Mouse (Mus musculus): ENCODE data around the gene Chrm3. TPM values are rescaled to one million over a fixed set of nuclear protein-coding genes. Genes with fewer than 3 reads are reported as not detected.
"Not testable (repeated sequence)": the region's sequence is repeated elsewhere in the genome, so short reads cannot be mapped to it uniquely, and the experiment has no call there.

The Chrm3 gene
- total RNA-seq, 2 experiments from 2014 or later, result not detected

DNA sequence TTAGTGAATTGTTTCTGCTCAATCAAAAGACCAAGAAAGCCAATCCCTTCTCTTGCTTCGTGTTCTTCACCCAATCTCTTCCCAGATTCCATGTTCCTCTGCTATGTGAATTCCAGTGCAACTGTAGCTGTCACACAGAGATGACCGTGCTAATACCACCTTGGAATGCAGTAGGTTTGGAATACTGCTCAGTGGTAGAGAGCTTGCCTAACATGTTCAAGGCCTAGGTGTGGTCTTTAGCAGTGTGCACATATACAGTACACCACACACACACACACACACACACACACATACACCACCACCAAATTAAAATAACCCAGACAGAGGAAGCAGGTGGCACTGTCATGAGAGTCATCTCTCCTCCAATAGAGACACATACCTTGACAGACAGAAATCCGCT, 513.1 kb downstream of the Chrm3 start:
- no peak for ATAC-seq (replicated peaks; ENCODE audit: low FRiP score, low TSS enrichment, poor library complexity, severe bottlenecking)

DNA sequence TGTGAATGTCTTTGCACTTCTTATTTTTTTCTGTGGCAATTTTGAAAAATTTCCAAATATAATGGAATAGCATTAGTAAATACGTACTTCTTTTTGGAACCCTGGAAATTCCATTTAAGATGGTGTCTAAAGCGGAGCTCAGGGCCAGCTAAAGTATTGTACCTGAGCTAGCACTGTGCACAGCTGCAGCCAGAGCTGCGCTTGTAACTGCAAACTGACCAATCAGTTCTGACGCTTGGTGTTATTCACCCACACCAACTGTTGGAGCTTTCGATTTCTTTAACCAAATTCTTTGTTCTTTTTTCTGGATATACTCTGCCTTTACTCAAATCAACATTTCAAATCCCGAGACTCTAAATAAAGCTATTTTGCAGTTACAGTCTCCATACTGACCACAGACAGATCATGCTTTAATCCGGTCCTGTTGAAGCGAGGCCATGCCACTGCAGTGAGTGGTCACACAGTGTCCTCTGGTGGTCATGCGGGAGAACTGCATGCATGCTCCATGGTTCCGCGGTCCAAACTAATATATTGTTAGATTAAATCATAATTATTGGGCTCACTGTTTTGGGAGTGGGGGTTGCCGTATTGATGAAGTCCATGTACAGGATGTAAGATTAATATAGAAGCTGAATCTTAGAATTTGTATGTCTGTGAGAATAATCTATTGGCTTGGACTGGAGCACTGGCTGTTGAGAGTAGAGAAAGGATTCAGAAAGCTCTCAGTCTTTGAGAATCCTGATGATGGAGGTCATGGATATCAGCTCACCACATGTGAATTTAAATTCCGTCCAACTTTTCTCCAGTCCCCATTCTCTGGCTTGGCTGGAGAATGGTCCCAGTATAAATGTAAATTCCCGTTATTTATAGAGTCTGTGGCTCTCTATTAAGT, 513.9 kb downstream of the Chrm3 start:
- ATAC-seq (replicated peaks; ENCODE audit: low FRiP score, low TSS enrichment, poor library complexity, severe bottlenecking), result peak; percentile 91

DNA sequence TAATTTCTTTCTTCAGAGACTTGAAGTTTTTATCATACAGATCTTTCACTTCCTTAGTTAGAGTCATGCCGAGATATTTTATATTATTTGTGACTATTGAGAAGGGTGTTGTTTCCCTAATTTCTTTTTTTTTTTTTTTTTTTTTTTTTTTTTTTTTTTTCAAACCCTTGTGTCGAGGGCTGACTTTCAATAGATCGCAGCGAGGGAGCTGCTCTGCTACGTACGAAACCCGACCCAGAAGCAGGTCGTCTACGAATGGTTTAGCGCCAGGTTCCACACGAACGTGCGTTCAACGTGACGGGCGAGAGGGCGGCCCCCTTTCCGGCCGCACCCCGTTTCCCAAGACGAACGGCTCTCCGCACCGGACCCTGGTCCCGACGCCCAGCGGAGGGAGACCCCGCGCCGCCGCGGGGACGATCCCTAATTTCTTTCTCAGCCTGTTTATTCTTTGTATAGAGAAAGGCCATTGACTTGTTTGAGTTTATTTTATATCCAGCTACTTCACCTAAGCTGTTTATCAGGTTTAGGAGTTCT, 526.4 kb downstream of the Chrm3 start:
- not testable (repeated sequence) for ATAC-seq (replicated peaks; ENCODE audit: low FRiP score, low TSS enrichment, poor library complexity, severe bottlenecking)

DNA sequence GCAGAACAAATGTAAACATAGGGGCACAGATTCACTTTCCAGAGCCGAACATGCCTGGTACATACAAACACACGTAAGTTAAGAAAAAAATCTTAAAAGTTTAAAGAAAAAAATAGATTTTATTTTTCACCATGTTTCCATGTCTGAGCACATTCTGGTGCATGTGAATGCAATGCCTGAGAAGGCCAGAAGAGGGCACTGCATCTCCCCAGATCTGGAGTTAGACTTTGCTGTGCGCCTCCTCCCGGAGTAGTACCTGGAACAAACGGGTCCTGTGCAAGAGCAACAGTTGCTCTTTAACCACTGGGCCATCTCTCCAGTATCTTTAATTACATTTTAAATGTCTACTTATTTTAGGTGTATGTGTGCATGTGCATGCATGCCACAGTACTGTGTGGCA, 534.4 kb downstream of the Chrm3 start:
- ATAC-seq (replicated peaks; ENCODE audit: low FRiP score, low TSS enrichment, poor library complexity, severe bottlenecking), result peak; percentile 73; the same call in 1 of the 2 replicates
